Mouse (Mus musculus): Measurements from ENCODE around the gene Lrmda. TPM values are rescaled to one million over a fixed set of nuclear protein-coding genes. Genes with fewer than 3 reads are reported as not detected.

The Lrmda gene
- polyA plus RNA-seq, 1 experiment from 2014 or later = not detected

GRCm38 (mm10) chr14:22942569-22942968 lies 923.1 kb downstream of the Lrmda start:
- no peaks in the 10 kb centered on the region for H3K9me3 ChIP-seq (ENCODE audit: control insufficient read depth, low read length)
- no peak overlapping the region for H3K4me2 ChIP-seq (ENCODE audit: low read depth, low read length, severe bottlenecking)
- no peak overlapping the region for H3K4me3 ChIP-seq (ENCODE audit: low read depth, low read length)
- H3K9ac ChIP-seq (ENCODE audit: low read length) = no peak overlapping the region
- no peaks in the 10 kb centered on the region for H3K27me3 ChIP-seq (ENCODE audit: control insufficient read depth, insufficient read depth, low read length)
- ATAC-seq (replicated peaks; ENCODE audit: low FRiP score) (no peak), DNase-seq (ENCODE audit: low spot score) (no peak)
- no peak overlapping the region for H3K27ac ChIP-seq (ENCODE audit: low read depth, low read length)
- H3K36me3 ChIP-seq (ENCODE audit: control insufficient read depth, insufficient read depth, low read length) = no peaks in the 10 kb centered on the region
- WGBS = 86% methylated on average over 2 of the region's 2 CpGs
- H3K4me1 ChIP-seq (replicated peaks; ENCODE audit: control insufficient read depth, insufficient read depth, low read length) = no peaks in the 10 kb centered on the region

GRCm38 (mm10) chr14:22949466-22949865 lies 930.0 kb downstream of the Lrmda start:
- H3K27ac ChIP-seq (ENCODE audit: low read depth, low read length) = no peak overlapping the region
- DNase-seq (ENCODE audit: low spot score) (no peak), ATAC-seq (replicated peaks; ENCODE audit: low FRiP score) (no peak)
- no peaks in the 10 kb centered on the region for H3K36me3 ChIP-seq (ENCODE audit: control insufficient read depth, insufficient read depth, low read length)
- no peak overlapping the region for H3K4me2 ChIP-seq (ENCODE audit: low read depth, low read length, severe bottlenecking)
- no peak overlapping the region for H3K9ac ChIP-seq (ENCODE audit: low read length)
- no peaks in the 10 kb centered on the region for H3K9me3 ChIP-seq (ENCODE audit: control insufficient read depth, low read length)
- no peak overlapping the region for H3K4me3 ChIP-seq (ENCODE audit: low read depth, low read length)
- H3K4me1 ChIP-seq (replicated peaks; ENCODE audit: control insufficient read depth, insufficient read depth, low read length) = no peaks in the 10 kb centered on the region
- H3K27me3 ChIP-seq (ENCODE audit: control insufficient read depth, insufficient read depth, low read length) = no peaks in the 10 kb centered on the region

GRCm38 (mm10) chr14:22952981-22953380 lies 933.5 kb downstream of the Lrmda start:
- Histone ChIP-seq H3K4me1 (replicated peaks; ENCODE audit: control insufficient read depth, insufficient read depth, low read length) (no peaks in the 10 kb centered on the region), H3K36me3 (ENCODE audit: control insufficient read depth, insufficient read depth, low read length) (no peaks in the 10 kb centered on the region), H3K4me2 (ENCODE audit: low read depth, low read length, severe bottlenecking) (no peak overlapping the region), H3K9me3 (ENCODE audit: control insufficient read depth, low read length) (no peaks in the 10 kb centered on the region), H3K9ac (ENCODE audit: low read length) (no peak overlapping the region), H3K27ac (ENCODE audit: low read depth, low read length) (no peak overlapping the region), H3K4me3 (ENCODE audit: low read depth, low read length) (no peak overlapping the region), H3K27me3 (ENCODE audit: control insufficient read depth, insufficient read depth, low read length) (no peaks in the 10 kb centered on the region)
- ATAC-seq (replicated peaks; ENCODE audit: low FRiP score) (no peak), DNase-seq (ENCODE audit: low spot score) (no peak)
- 86% methylated on average over 1 of the region's 1 CpGs for WGBS

- Histone ChIP-seq H3K4me3 (ENCODE audit: low read depth, low read length) (no peak overlapping the region), H3K4me1 (replicated peaks; ENCODE audit: control insufficient read depth, insufficient read depth, low read length) (no peaks in the 10 kb centered on the region), H3K27ac (ENCODE audit: low read depth, low read length) (no peak overlapping the region), H3K4me2 (ENCODE audit: low read depth, low read length, severe bottlenecking) (no peak overlapping the region), H3K9me3 (ENCODE audit: control insufficient read depth, low read length) (no peaks in the 10 kb centered on the region), H3K36me3 (ENCODE audit: control insufficient read depth, insufficient read depth, low read length) (no peaks in the 10 kb centered on the region), H3K27me3 (ENCODE audit: control insufficient read depth, insufficient read depth, low read length) (no peaks in the 10 kb centered on the region), H3K9ac (ENCODE audit: low read length) (no peak overlapping the region)
- DNase-seq (ENCODE audit: low spot score) (no peak), ATAC-seq (replicated peaks; ENCODE audit: low FRiP score) (no peak)
- WGBS = 90% methylated on average over 1 of the region's 1 CpGs
Measured at GRCm38 (mm10) chr14:22960166-22960565, 940.7 kb downstream of the Lrmda start.

- ATAC-seq (replicated peaks; ENCODE audit: low FRiP score) (no peak), DNase-seq (ENCODE audit: low spot score) (no peak)
- H3K9me3 ChIP-seq (ENCODE audit: control insufficient read depth, low read length) = no peaks in the 10 kb centered on the region; the same call in 1 of the 2 replicates
- H3K27ac ChIP-seq (ENCODE audit: low read depth, low read length) = no peak overlapping the region
- H3K27me3 ChIP-seq (ENCODE audit: control insufficient read depth, insufficient read depth, low read length) = no peaks in the 10 kb centered on the region
- no peaks in the 10 kb centered on the region for H3K4me1 ChIP-seq (replicated peaks; ENCODE audit: control insufficient read depth, insufficient read depth, low read length)
- no peak overlapping the region for H3K4me2 ChIP-seq (ENCODE audit: low read depth, low read length, severe bottlenecking)
- H3K36me3 ChIP-seq (ENCODE audit: control insufficient read depth, insufficient read depth, low read length) = no peaks in the 10 kb centered on the region
- WGBS = 52% methylated on average over 9 of the region's 9 CpGs
- no peak overlapping the region for H3K9ac ChIP-seq (ENCODE audit: low read length)
- H3K4me3 ChIP-seq (ENCODE audit: low read depth, low read length) = no peak overlapping the region
Measured at GRCm38 (mm10) chr14:22964796-22965660, 945.5 kb downstream of the Lrmda start.

- Histone ChIP-seq H3K9me3 (ENCODE audit: control insufficient read depth, low read length) (no peaks in the 10 kb centered on the region; the same call in 1 of the 2 replicates), H3K4me1 (replicated peaks; ENCODE audit: control insufficient read depth, insufficient read depth, low read length) (no peaks in the 10 kb centered on the region), H3K36me3 (ENCODE audit: control insufficient read depth, insufficient read depth, low read length) (no peaks in the 10 kb centered on the region), H3K9ac (ENCODE audit: low read length) (no peak overlapping the region), H3K4me3 (ENCODE audit: low read depth, low read length) (no peak overlapping the region), H3K27me3 (ENCODE audit: control insufficient read depth, insufficient read depth, low read length) (no peaks in the 10 kb centered on the region), H3K27ac (ENCODE audit: low read depth, low read length) (no peak overlapping the region), H3K4me2 (ENCODE audit: low read depth, low read length, severe bottlenecking) (no peak overlapping the region)
- DNase-seq (ENCODE audit: low spot score) = no peak
- 64% methylated on average over 5 of the region's 5 CpGs for WGBS
- ATAC-seq (replicated peaks; ENCODE audit: low FRiP score) = no peak
Measured at GRCm38 (mm10) chr14:22968705-22969104, 949.2 kb downstream of the Lrmda start.

GRCm38 (mm10) chr14:22986736-22987135 lies 967.2 kb downstream of the Lrmda start:
- H3K36me3 ChIP-seq (ENCODE audit: control insufficient read depth, insufficient read depth, low read length) = no peaks in the 10 kb centered on the region
- DNase-seq (ENCODE audit: low spot score) = no peak
- H3K4me3 ChIP-seq (ENCODE audit: low read depth, low read length) = no peak overlapping the region
- no peaks in the 10 kb centered on the region for H3K27me3 ChIP-seq (ENCODE audit: control insufficient read depth, insufficient read depth, low read length)
- no peaks in the 10 kb centered on the region for H3K9me3 ChIP-seq (ENCODE audit: control insufficient read depth, low read length)
- no peak overlapping the region for H3K9ac ChIP-seq (ENCODE audit: low read length)
- no peak for ATAC-seq (replicated peaks; ENCODE audit: low FRiP score)
- no peak overlapping the region for H3K4me2 ChIP-seq (ENCODE audit: low read depth, low read length, severe bottlenecking)
- H3K27ac ChIP-seq (ENCODE audit: low read depth, low read length) = no peak overlapping the region
- WGBS = 84% methylated on average over 2 of the region's 2 CpGs
- H3K4me1 ChIP-seq (replicated peaks; ENCODE audit: control insufficient read depth, insufficient read depth, low read length) = no peaks in the 10 kb centered on the region

GRCm38 (mm10) chr14:22988090-22988669 lies 968.7 kb downstream of the Lrmda start:
- no peak overlapping the region for H3K27ac ChIP-seq (ENCODE audit: low read depth, low read length)
- no peak overlapping the region for H3K4me2 ChIP-seq (ENCODE audit: low read depth, low read length, severe bottlenecking)
- H3K4me1 ChIP-seq (replicated peaks; ENCODE audit: control insufficient read depth, insufficient read depth, low read length) = no peaks in the 10 kb centered on the region
- WGBS = 94% methylated on average over 3 of the region's 3 CpGs
- no peaks in the 10 kb centered on the region for H3K36me3 ChIP-seq (ENCODE audit: control insufficient read depth, insufficient read depth, low read length)
- DNase-seq (ENCODE audit: low spot score) = no peak
- no peaks in the 10 kb centered on the region for H3K27me3 ChIP-seq (ENCODE audit: control insufficient read depth, insufficient read depth, low read length)
- no peaks in the 10 kb centered on the region for H3K9me3 ChIP-seq (ENCODE audit: control insufficient read depth, low read length)
- no peak overlapping the region for H3K9ac ChIP-seq (ENCODE audit: low read length)
- ATAC-seq (replicated peaks; ENCODE audit: low FRiP score) = no peak
- H3K4me3 ChIP-seq (ENCODE audit: low read depth, low read length) = no peak overlapping the region
